Mouse (Mus musculus): ENCODE results near the gene Pygm.
A peak's percentile ranks its signal among the peaks of the same experiment; 100 is the strongest.

- TF ChIP-seq CTCF (IDR thresholded peaks at IDR 0.05; ENCODE audit: low read depth): peak; percentile 56
- no peak for TF ChIP-seq EP300 (optimal IDR thresholded peaks at IDR 0.05)
Observed at GRCm38 (mm10) chr19:6392743-6393393, 8.7 kb downstream of the Pygm start.

All from stomach, postnatal 0 days (tissue).